Mouse (Mus musculus) thymus, postnatal 4 days (tissue): ENCODE data around the gene Fyn.
A peak's percentile ranks its signal among the peaks of the same experiment; 100 is the strongest.

Source experiments
- DNase-seq: peaks from one replicate; pipeline ENCODE4 v3.0.0; 2021

The Fyn gene

DNA sequence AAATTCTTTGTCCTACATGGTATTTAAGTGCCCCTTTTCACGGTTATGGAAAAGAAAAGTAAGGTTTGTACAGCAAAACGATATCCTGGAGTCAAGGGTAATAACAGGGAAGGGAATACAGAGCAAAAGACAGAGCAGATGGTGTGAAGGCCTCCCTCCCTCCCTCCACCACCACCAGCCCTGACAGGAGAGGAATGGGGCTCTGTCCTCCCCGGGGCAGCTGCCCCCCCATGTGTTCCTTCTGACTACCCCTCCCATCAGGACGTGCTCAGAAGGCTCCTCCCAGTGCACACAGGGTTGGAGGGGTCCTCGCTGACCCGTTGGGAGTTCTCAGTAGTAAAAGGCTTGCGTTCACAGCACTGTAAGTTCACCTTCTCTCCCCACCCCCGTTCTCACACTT, 149.6 kb downstream of the Fyn start:
- no peak for DNase-seq

DNA sequence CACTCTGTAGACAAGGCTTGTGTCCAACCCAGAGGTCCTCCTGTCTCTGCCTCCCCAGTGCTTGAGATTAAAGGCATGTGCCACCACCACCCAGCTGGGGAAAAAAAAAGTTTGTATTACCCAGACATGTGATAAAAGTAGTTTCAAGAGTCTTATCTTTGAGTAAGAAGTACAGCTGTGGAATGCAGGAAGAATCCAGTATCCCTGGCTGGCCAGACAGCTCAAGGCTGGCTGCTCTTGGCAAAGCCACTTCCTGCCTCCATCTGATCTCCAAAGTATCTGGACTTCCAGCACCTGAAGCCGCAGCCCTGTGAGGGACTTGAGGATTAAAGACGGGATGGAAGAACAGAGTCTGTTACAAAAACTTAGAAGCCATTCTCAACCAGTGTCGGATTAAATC, 150.2 kb downstream of the Fyn start:
- DNase-seq, result no peak

DNA sequence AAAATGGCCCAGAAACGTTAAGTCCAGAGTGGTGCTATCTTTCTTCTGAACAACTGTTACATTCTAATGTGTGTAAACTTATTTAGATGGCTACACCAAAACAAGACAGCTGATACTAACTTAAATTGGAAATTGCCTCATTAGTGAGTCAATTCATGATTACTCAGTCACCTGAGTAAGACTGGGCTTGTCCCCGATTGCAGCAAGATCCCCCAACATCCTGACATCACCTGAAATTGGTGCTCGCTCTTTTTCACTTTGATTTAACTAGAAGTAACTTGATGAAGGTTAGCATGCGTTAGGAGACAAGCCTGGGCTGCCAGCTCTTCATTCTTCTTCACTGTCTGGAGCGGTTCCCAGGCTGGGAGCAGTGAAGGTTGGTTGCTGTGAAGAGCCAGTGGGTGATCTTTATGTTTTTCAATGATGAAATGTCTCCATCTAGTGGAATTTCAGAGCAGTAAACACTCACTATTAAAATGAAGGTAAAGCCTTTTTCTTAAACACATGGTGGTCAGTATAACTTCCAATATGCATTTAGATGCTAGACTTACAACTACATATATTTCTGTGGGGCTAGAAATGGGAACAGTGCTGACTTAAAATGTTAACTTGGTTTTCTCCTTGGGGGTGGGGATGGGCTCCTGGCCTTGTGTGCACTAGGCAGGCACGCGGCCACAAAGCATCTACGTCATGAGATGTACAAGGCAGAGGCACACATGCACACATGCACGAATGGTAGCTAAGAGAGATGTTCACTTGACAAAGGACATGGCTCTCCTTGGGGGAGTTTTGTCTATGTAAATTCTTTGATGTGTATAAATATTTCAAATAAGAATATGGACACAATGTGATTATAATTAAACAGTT, 151.7 kb downstream of the Fyn start:
- DNase-seq, result peak; percentile 55

DNA sequence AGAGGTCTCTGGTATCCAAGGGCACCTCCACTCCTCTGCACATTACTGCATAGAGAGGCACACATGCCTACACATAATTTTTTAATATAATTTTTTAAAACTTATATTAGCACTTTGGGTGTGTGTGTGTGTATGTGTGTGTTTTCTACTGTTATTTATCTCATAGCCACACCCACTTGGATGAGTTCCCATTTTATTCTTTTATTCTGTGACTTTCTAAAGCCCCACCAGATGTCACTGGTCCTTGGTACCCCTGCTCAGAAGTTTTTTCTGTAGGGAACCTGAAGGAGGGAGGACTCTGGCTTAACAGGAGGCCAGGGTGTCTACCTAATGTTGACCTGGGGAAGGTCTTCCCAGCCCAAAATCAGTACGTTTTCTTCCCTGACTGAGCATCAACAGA, 152.7 kb downstream of the Fyn start:
- no peak for DNase-seq

DNA sequence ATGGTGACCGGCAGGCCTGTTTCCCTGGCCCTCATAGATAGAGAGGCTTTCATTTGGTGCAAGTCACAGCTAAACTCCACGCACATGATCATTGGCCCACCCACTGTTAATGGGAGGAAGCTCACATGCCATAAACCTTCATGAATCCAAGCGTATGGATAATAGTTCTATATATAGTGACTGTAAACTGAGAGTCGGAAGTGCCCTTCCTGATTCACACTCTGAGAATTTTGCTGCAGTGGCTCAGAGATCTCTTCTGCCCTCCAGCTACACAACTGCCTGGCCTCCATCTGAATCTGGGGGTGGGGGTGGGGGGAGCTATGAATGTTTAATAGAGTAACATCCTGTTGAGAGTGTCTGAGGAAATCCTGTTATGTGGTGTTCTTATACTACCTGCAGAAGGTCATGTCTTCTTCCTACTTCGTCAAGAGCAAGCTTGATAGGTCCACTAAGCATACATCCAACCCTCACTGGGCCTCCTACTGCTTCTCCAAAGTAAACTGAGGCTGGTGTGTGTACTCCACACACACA, 153.3 kb downstream of the Fyn start:
- DNase-seq, result no peak

- no peak for DNase-seq
These were observed 154.4 kb downstream of the Fyn start for GRCm38 (mm10) chr10:39522857-39523614.

- no peak for DNase-seq
These were observed 155.7 kb downstream of the Fyn start for GRCm38 (mm10) chr10:39524355-39524754.

GRCm38 (mm10) chr10:39525431-39525830, 156.8 kb downstream of the Fyn start:
- DNase-seq, result no peak

GRCm38 (mm10) chr10:39527113-39527512, 158.5 kb downstream of the Fyn start:
- no peak for DNase-seq

- no peak for DNase-seq
These were observed 160.5 kb downstream of the Fyn start for GRCm38 (mm10) chr10:39529179-39529578.

DNA sequence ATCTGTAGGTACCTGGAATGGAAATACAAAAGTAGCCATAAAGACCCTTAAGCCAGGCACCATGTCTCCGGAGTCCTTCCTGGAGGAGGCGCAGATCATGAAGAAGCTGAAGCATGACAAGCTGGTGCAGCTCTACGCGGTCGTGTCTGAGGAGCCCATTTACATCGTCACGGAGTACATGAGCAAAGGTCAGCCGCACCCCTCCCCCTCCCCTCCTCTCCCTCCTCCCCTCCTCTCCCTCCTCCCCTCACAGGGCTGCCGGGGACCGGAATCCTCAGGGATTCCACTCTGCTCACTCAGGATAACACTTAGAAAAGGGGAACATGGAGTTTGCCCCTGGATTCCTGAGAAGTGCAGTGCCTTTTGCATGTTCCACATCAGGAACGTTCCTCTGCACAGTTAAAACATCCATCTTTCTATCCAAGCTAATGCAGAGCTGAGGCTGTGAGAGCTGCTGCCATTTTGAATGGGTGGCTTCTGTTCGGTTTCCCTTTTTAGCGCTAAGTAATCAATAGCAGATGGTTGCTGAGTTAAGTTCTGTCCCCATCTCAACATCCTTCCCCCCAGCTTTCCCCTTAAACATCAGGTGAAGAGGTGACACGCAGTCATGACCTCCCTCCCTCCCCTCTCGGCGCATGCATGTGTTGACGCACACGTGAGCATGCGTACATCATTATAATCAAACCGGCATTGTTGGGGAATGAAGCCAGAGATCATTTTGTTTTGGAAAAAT, 163.5 kb downstream of the Fyn start:
- no peak for DNase-seq

DNA sequence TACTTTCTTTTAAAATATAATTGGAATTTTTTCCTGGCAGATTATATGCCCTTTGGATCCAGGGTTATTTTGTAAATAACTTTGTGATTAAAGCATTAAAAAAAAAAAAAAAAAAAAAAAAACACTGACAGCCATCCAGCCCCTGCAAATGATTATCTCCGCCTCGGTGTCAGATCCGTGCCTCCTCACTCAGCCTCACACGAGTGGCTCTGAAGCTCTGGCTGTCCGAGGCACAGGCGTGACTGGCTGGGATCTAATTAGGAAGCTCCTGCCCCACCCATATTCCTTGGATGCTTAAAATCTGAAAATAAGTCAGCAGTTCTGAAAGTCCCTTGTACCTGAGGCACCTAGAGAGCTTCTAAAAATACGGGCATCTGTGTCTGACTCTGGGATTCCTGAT, 164.2 kb downstream of the Fyn start:
- DNase-seq, result no peak

- DNase-seq, result no peak
These were observed 165.8 kb downstream of the Fyn start for GRCm38 (mm10) chr10:39534324-39535026.

GRCm38 (mm10) chr10:39535347-39535746, 166.7 kb downstream of the Fyn start:
- DNase-seq, result no peak

DNA sequence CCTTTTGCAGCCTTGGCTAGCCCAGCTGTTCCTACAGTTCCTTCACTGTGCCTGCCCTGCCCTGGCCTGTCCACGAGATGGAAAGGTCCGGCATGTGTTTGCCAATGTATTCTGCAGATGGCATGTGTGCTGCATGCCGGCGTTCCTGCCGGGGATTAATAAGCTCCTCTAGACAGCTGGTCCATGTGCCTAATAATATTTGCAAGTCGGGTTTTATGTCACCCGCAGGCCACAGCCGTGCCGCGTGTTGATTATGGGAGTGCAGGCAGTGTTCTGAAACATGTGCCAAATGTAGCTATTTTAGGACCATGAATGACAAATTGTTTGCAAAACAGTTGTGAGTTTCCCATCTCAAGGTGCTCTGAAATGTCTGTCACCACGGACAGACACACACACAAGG, 167.6 kb downstream of the Fyn start:
- no peak for DNase-seq

- DNase-seq, result no peak
These were observed 171.5 kb downstream of the Fyn start for GRCm38 (mm10) chr10:39540012-39540647.

DNA sequence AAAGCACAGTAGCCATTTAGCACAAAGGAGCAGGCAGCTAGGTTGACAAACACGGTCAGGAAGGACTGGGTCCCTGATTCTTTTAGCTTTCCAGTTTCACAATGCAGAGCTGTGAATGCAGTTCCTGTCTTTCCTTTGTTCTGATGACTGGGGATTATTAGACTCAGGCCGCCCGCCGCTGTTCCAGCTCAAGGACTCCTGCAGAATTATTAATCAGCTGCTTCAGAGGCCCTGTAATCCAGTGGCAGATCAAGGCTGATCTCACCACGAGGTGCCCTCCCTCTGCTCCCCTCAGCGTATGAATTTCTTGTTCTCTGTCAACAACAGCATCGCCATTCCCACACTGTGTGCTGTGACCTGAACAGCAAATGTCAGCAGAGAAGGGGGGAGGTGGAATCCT, 172.3 kb downstream of the Fyn start:
- no peak for DNase-seq

DNA sequence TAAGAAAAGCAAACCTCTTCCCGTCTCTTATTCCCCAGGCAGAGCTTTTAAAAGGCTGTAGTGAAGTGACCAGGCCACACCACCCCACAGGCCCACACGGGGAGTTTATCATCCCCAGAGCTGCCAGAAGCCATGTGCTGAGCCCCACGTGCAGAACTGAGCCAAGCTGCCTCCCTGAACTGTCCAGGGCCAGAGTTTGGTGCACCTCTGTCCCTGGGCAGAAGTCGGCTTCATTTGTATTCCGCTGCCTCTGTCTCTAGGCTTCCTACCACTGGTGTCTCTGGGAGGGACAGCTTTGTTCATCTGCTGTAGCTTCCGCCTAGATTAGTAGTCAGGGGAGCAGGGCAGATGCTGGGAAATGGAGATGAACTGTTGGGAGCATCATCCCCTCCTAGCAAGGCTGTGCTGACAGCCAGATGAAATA, 172.8 kb downstream of the Fyn start:
- DNase-seq, result no peak

- no peak for DNase-seq
These were observed 173.4 kb downstream of the Fyn start for GRCm38 (mm10) chr10:39541951-39542521.

GRCm38 (mm10) chr10:39542535-39543257, 174.0 kb downstream of the Fyn start:
- DNase-seq, result no peak

- DNase-seq, result no peak
These were observed 174.7 kb downstream of the Fyn start for GRCm38 (mm10) chr10:39543258-39543770.
